Mouse (Mus musculus) frontal cortex, adult (tissue): ENCODE data around the gene Rbm4.
"Not testable (repeated sequence)": the region's sequence is repeated elsewhere in the genome, so short reads cannot be mapped to it uniquely, and the experiment has no call there.

Source experiments
- ATAC-seq: cut with Nextera tagmentation; 2 replicates; pipeline ENCODE4 v1.9.2; 2017; ENCODE audit warnings: mild to moderate bottlenecking, moderate library complexity, mixed read lengths; ENCODE audit not compliant: low TSS enrichment

Rbm4 gene

DNA sequence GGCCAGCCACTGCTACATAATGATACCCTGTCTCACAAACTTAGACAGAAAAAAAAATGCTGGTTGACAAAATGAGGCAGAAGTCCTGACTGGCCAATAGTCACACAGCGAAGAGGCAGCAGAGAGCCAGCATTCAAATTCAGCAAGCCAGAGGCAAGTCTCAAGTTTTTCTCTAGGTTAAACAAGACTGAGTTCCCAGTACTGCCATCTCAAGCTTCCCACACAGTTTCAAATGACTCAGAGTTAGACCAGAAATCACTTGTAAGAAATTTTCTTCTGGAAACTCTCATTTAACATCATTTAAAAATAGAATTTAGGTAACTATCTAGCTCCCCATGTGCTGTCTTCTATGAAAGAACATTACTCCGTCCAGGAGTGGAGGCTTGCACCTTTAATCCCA, 4.1 kb upstream of the Rbm4 start:
- ATAC-seq, result peak; percentile 48; the same call in 1 of the 2 replicates

DNA sequence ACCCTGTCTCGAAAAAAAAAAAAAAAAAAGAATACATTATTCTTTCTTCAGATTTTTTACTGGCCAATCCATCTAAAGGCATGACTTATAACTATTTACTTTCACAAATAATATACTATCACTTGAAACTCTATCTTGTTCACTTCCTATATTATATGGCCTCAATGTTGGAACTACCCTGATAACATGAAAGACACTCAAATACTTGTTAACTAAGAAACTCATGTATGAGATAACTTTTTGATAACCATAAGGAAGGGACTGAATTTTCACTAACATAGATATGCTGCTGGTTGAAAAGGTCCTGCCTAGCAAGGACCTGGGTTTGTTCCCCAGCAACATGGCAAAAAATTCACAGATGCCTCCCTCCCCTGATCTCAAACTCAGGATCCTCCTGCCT, 2.2 kb upstream of the Rbm4 start:
- no peak for ATAC-seq

DNA sequence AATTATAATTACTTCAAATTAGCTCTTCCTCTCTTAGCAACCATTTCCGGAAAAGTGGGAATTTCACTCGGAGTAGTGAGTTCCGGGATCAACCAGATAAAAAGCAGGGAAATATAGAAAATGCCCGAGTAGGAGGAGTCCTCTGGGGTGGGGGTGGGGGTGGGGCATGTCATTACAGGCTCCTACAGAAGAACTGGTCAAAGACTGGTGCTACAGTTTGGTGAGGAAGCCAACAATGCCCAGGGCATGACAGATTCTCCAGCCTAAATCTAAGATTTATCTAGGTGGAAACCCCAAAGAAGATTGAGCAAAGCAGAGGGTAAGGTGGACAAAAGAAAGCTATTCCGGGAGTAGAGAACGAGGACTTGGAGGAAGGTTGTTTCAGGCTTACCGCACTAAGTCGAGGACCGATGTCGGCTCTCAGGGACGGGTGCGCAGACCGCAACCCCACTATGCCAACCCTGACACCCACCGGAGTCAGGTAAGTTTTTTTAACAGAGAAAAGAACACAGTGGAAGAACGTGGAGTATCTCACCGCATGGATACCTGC, 345 bp downstream of the Rbm4 start:
- ATAC-seq, result 0 out of 2 replicates have a peak, but pooled peaks have one; percentile 11

DNA sequence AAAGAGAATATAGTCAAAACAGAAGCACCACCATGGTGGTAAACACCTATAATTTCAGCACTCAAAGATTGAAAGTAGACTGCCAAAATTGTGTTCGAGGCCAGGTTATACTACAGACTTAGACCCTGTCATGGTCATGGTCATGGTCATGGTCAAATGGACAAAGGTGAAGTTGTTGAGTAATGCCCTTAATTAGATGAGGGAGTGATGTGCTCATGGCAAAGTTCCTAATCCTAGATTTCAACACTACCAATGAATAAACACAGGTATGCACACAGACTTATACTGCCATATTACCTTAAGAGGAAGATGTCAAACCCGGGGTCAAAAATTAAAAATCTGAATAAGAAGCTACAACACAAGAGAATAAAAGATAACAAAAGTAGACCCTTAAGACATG, 7.4 kb downstream of the Rbm4 start:
- ATAC-seq, result no peak

DNA sequence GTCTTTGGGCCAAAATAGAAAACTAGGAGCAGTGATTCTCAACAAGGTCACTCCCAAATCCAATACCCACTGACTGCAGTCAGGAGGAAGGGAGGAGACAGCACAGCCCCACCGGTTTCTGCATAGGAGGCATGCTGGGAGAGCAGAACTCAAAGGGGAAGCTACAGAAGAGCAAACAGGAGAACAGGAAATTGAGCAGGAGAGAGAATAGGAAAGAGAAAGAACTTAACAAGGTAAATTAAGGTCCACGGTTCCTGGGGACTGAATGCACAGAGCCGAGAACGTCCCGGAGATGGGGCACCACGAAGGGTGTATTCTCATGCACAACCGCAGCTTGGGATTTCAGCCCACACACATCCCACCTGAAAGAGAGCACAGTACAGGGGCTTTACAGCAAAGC, 8.5 kb downstream of the Rbm4 start:
- ATAC-seq, result no peak

GRCm38 (mm10) chr19:4782891-4783290, 10.8 kb downstream of the Rbm4 start:
- ATAC-seq, result no peak

- no peak for ATAC-seq
Observed at GRCm38 (mm10) chr19:4772785-4773184, 20.9 kb downstream of the Rbm4 start.

GRCm38 (mm10) chr19:4767507-4768148, 26.1 kb downstream of the Rbm4 start:
- no peak for ATAC-seq

GRCm38 (mm10) chr19:4762876-4763275, 30.8 kb downstream of the Rbm4 start:
- ATAC-seq, result no peak

GRCm38 (mm10) chr19:4760544-4760943, 33.2 kb downstream of the Rbm4 start:
- ATAC-seq, result not testable (repeated sequence)

DNA sequence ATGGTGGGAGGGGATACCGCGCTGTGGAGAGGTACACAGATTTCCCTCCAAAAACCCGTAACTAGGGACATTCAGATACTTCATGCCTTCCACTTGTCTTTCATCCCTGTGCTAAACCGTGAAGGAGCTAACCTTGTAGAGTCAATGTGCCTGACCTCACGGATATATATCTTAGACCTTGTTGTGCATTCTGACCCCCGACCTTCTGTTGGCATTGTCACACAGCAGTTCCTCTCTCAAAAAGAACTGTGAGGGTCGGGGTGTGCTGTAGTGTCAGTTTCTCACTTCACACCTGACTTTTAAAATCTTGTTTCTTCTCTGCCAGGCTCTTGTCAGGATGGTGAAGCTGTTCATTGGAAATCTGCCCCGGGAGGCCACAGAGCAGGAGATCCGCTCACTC, 36.8 kb downstream of the Rbm4 start:
- no peak for ATAC-seq

- ATAC-seq, result peak; percentile 64
Observed at GRCm38 (mm10) chr19:4756193-4756911, 37.3 kb downstream of the Rbm4 start, which contains the start of gene Rbm4b. Rbm4b (plus strand) TSS chr19:4756497.

DNA sequence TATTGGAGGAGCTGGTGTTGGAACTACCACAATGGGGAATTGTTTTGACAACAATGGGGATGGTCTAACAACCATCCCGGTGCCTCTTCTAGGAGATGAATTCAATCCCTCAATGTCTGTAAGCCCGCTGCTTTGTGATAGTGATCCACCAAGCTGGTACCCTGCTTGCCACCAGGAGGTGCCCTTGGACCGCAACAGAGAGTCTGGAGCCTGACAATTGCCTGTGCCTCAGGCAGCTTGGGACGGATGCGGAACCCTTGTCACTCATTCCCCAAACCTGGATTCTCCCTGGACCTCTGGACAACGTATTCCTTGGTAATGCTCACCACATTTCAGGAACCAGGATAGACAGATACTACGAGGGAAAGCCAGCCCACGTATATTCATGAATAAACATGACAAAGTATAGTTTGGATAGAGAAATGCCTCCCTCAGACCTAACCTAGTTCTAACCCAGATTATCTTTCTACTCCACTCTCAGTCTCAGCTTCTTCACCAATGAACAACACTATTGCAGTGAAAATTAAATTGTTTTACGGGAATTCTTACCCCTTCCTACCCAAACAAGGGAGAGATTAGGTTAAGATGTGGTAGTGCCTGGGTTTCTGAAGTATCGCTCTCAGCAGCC, 38.0 kb downstream of the Rbm4 start:
- peak; percentile 71 for ATAC-seq

DNA sequence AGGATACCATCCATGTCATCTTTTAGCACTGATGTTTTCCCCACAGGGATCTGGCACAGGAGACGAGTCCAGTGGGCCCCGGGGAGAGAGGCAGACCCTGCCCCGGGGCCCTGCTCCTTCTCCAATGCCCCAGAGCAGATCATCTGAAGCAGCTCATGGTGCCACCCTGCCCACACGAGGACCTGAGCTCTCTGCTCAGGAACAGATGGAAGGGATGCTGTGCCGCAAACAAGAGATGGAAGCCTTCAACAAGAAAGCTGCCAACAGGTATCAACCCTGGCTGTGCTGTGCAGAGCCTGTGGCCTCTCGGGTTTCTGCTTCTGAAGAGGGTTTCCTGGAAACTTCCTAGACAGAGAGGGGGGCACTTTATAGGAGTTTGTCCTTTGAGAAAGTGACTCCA, 43.7 kb downstream of the Rbm4 start:
- ATAC-seq, result no peak

- no peak for ATAC-seq
Observed at GRCm38 (mm10) chr19:4748493-4748892, 45.2 kb downstream of the Rbm4 start.

GRCm38 (mm10) chr19:4747631-4748312, 45.9 kb downstream of the Rbm4 start:
- ATAC-seq, result no peak

GRCm38 (mm10) chr19:4746611-4747010, 47.1 kb downstream of the Rbm4 start:
- no peak for ATAC-seq

- 0 out of 2 replicates have a peak, but pooled peaks have one; percentile 1 for ATAC-seq
Observed at GRCm38 (mm10) chr19:4745681-4746080, 48.0 kb downstream of the Rbm4 start.

DNA sequence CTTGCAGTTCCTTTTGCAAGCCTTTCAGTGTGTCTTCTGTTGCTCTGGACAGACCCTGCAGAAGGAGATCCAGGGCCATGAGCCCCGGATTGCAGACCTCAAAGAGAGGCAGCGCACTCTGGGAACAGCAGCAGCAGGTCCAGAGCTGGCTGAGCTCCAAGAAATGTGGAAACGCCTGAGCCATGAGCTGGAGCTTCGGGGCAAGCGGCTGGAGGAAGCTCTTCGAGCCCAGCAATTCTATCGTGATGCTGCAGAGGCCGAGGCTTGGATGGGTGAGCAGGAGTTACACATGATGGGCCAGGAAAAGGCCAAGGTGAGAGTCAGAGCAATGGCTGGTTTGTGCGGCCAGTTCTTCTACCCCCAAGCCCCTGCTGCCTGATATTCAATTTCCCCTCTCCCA, 48.6 kb downstream of the Rbm4 start:
- ATAC-seq, result no peak

DNA sequence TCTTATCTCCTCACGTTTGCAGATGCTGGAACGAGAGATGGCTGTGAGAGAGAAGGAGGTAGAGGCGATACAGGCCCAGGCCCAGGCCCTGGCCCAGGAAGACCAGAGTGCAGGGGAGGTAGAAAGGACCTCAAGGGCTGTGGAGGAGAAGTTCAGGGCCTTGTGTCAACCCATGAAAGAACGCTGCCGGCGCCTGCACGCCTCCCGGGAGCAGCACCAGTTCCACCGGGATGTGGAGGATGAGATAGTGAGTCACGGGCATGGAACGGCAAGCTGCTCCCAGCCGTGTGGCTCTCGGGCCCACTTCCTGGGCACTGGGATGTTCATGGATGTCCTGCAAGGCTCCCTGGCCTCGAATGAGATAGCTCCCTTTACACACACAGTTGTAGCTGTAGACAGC, 49.7 kb downstream of the Rbm4 start:
- no peak for ATAC-seq

DNA sequence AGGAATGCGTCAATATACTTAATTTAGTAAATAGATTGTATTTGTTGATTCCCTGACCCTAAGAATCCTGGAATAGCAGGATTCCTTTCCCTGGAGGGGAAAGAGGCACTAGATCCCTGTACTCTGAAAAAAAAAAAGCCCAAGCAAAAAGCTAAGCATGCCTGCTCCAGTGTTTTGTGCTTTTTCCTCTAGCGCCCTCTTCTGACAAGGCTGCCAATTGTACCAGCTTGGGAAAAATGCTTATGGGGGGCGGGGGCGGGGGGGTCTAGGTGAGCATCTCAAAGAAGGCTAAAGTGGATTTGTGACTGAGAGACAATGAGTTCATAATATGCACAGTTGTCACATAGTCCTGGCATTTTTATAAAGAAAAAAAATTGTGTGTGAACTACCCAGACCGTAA, 50.2 kb downstream of the Rbm4 start:
- no peak for ATAC-seq

- no peak for ATAC-seq
Observed at GRCm38 (mm10) chr19:4742229-4742628, 51.5 kb downstream of the Rbm4 start.
